In genomic region chr2:26188517-26188916, GRCm38 (mm10) we compare ENCODE assay signal across 11 mouse cellular contexts. TPM values are rescaled to one million over a fixed set of nuclear protein-coding genes. Genes with fewer than 3 reads are reported as not detected.
A peak's percentile ranks its signal among the peaks of the same experiment; 100 is the strongest.
DNase-seq lines count a peak whose midpoint lies in the region; ATAC-seq and TF ChIP-seq lines count a peak whose summit lies in the region.
"Had no signal": no experiment of that assay in that cellular context is flagged by ENCODE, and none has a peak within 500 bp of the region (broad histone marks: within the 10 kb centered on the region; RNA-seq: fewer than 3 reads in every experiment).

No protein-coding gene starts in this region.

- no peak overlapping the region for H3K4me3 ChIP-seq in heart, embryonic 11.5 days (ENCODE audit: low read depth, low read length)
- H3K4me3 ChIP-seq in G1E (ENCODE audit: low read depth, low read length) = no peak overlapping the region
- no peak overlapping the region for H3K4me3 ChIP-seq in intestine, postnatal 0 days (ENCODE audit: low read depth, low read length)

- DNase-seq in heart, adult 11 months = peak; percentile 94
- peak; percentile 63 for DNase-seq in G1E (ENCODE audit: low spot score)
- DNase-seq in left cerebral cortex, adult 9 months (ENCODE audit: low spot score in 2 of 2) = no peak
- DNase-seq in adrenal gland, adult 18-20 months (ENCODE audit: low spot score in 2 of 2) = no peak
- no peak for DNase-seq in layer of hippocampus, postnatal 25 days (ENCODE audit: extremely low spot score in 1 of 2, low spot score in 1 of 2)

- no peak overlapping the region for H3K27ac ChIP-seq in heart, embryonic 11.5 days (ENCODE audit: low read depth, low read length)
- H3K27ac ChIP-seq in intestine, postnatal 0 days (ENCODE audit: low read depth, low read length) = no peak overlapping the region

- H3K9ac ChIP-seq in heart, embryonic 11.5 days (ENCODE audit: low read depth, low read length) = no peak overlapping the region
- H3K9ac ChIP-seq in intestine, postnatal 0 days (ENCODE audit: low read depth, low read length) = no peak overlapping the region

- 70% methylated on average over 5 of the region's 5 CpGs for WGBS in heart, embryonic 11.5 days (ENCODE audit: insufficient replicate concordance)
- WGBS in intestine, postnatal 0 days = 45% methylated on average over 5 of the region's 5 CpGs

- TF ChIP-seq CTCF in G1E (IDR thresholded peaks at IDR 0.05; ENCODE audit: low read depth, low read length) = no peak
- no peak for TF ChIP-seq CTCF in intestine, postnatal 0 days (IDR thresholded peaks at IDR 0.05; ENCODE audit: low read depth)

- H3K36me3 ChIP-seq in heart, embryonic 11.5 days (ENCODE audit: control insufficient read depth, insufficient read depth, low read length) = no peaks in the 10 kb centered on the region
- no peaks in the 10 kb centered on the region for H3K36me3 ChIP-seq in G1E (replicated peaks)
- H3K36me3 ChIP-seq in intestine, postnatal 0 days (ENCODE audit: control insufficient read depth, insufficient read depth) = no peaks in the 10 kb centered on the region

- no peaks in the 10 kb centered on the region for H3K9me3 ChIP-seq in heart, embryonic 11.5 days (replicated peaks; ENCODE audit: control insufficient read depth, low read length)
- no peaks in the 10 kb centered on the region for H3K9me3 ChIP-seq in G1E (replicated peaks)
- H3K9me3 ChIP-seq in intestine, postnatal 0 days (ENCODE audit: control insufficient read depth) = no peaks in the 10 kb centered on the region

- ATAC-seq in heart, embryonic 11.5 days (replicated peaks; ENCODE audit: insufficient number of reproducible peaks, low FRiP score, low TSS enrichment) = no peak
- peak; percentile 34 for ATAC-seq in G1E (ENCODE audit: extremely low read depth, insufficient number of reproducible peaks, low FRiP score, poor library complexity, severe bottlenecking)
- ATAC-seq in intestine, postnatal 0 days = peak; percentile 50; the same call in 1 of the 2 replicates
- ATAC-seq in monocyte, adult 5-6 weeks (replicated peaks; ENCODE audit: insufficient number of reproducible peaks, low FRiP score, low TSS enrichment, poor library complexity, severe bottlenecking) = peak; percentile 90

- no peak overlapping the region for H3K4me2 ChIP-seq in heart, embryonic 11.5 days
- H3K4me2 ChIP-seq in intestine, postnatal 0 days (replicated peaks; ENCODE audit: low read depth) = no peak overlapping the region
- H3K4me2 ChIP-seq: midbrain, embryonic 11.5 days had no signal

- H3K4me1 ChIP-seq in heart, embryonic 11.5 days (ENCODE audit: control insufficient read depth, insufficient read depth, low read length) = peaks cover 5% of the 10 kb centered on the region; the same call in 1 of the 2 replicates
- H3K4me1 ChIP-seq in G1E (ENCODE audit: insufficient read depth, low read depth, low read length) = peaks cover 18% of the 10 kb centered on the region
- H3K4me1 ChIP-seq in intestine, postnatal 0 days (replicated peaks; ENCODE audit: control insufficient read depth, insufficient read depth, low read length) = no peaks in the 10 kb centered on the region

- peaks cover 43% of the 10 kb centered on the region for H3K27me3 ChIP-seq in heart, embryonic 11.5 days (ENCODE audit: control insufficient read depth, insufficient read depth, low read length)
- H3K27me3 ChIP-seq in G1E (ENCODE audit: insufficient read depth, low read length) = peaks cover 69% of the 10 kb centered on the region
- H3K27me3 ChIP-seq in intestine, postnatal 0 days (replicated peaks; ENCODE audit: control insufficient read depth, insufficient read depth, low read length) = peaks cover 12% of the 10 kb centered on the region

RNA-seq across cellular contexts. Expression of gene Lhx3, which starts 19.6 kb away (rescaled TPM):
- 0.59 and 0.63 TPM in 2 replicates for polyA plus RNA-seq in heart, embryonic 11.5 days (2014; fragmentation: Nextera tagmentation; extraction: Ambion mirVana)
- not detected in 2 replicates for total RNA-seq in G1E (2014; fragmentation: Nextera tagmentation)
- not detected in 2 replicates for total RNA-seq in G1E (2017)
- polyA plus RNA-seq in G1E (2012) = not detected in 2 replicates
- polyA plus RNA-seq in intestine, postnatal 0 days (2015; fragmentation: Nextera tagmentation; extraction: Ambion mirVana) = 0.10 TPM in 1 of 2 replicates, not detected in the other
- total RNA-seq in monocyte, adult 5-6 weeks (2017) = not detected in 3 replicates
- 1 to 10 TPM in 1 of 2 experiments, not detected in 1; 3.2 TPM for total RNA-seq in adrenal gland, adult 18-20 months (2021)
- not detected for total RNA-seq in layer of hippocampus, postnatal 25 days (2021)
- total RNA-seq: gastrocnemius, adult 18-20 months had no signal
- polyA plus RNA-seq: limb, embryonic 11.5 days had no signal

RNA-seq across cellular contexts. Expression of gene Qsox2, which starts 48.8 kb away (rescaled TPM):
- polyA plus RNA-seq in heart, embryonic 11.5 days (2014; fragmentation: Nextera tagmentation; extraction: Ambion mirVana) = 11.8 and 15.6 TPM in 2 replicates
- total RNA-seq in G1E (2014; fragmentation: Nextera tagmentation) (10.8 and 12.2 TPM in 2 replicates), G1E (2017) (6.8 and 6.9 TPM in 2 replicates)
- polyA plus RNA-seq in G1E (2012) = 7.6 TPM in 2 replicates
- 7.0 and 7.5 TPM in 2 replicates for polyA plus RNA-seq in intestine, postnatal 0 days (2015; fragmentation: Nextera tagmentation; extraction: Ambion mirVana)
- total RNA-seq in monocyte, adult 5-6 weeks (2017) = 2.8 to 5.5 TPM (median 3.6 TPM) in 3 replicates
- 10 to 100 TPM; 16.0 to 17.9 TPM for total RNA-seq in adrenal gland, adult 18-20 months (2021)
- total RNA-seq in layer of hippocampus, postnatal 25 days (2021) = 10 to 100 TPM; 24.5 to 25.3 TPM

Comparison
In these comparisons a context has a peak if more than half of its experiments do, and no peak if none do; other contexts are left out.
1. DNase-seq: peak in heart, adult 11 months (single experiment) and G1E (single experiment); none in left cerebral cortex, adult 9 months (0 of 2), adrenal gland, adult 18-20 months (0 of 2) and layer of hippocampus, postnatal 25 days (0 of 2).